Mouse (Mus musculus) heart, postnatal 4 days (tissue): ENCODE data around the gene Tef. TPM values are rescaled to one million over a fixed set of nuclear protein-coding genes. Genes with fewer than 3 reads are reported as not detected.

ENCODE experiments used
- DNase-seq: peaks from one replicate; pipeline ENCODE4 v3.0.0; 2021
- total RNA-seq, 2 experiments: library from RNA; stranded (reverse); gene quantifications; 2 replicates each; pipeline ENCODE4 v1.2.3; 2021

The Tef gene
- total RNA-seq, 2 experiments from 2014 or later: 38.5 to 40.5 TPM

- DNase-seq: no peak
Measured at GRCm38 (mm10) chr15:81800391-81800790, 1.8 kb upstream of the Tef start.

DNA sequence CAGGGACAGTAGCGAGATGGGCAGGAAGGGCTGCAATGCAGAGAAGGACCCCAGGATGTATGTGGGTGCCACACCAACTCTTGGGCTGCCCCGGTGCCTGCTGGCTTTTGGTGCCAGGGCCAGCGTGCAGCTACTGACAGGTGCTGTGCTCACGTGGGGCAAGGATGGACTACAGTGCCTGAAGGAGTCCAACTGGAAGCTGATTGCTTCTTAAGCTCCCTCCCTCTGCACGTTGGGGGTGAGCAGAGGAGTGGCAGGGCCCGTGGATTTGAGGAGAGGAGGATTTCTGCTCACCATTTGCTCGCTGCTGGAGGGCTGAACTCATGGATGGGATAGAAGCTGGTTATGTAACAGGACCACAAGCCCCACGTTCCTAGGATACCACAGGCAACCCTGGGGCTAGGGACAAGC is 725 bp downstream of the Tef start:
- DNase-seq: no peak

- DNase-seq: no peak
Measured at GRCm38 (mm10) chr15:81803425-81803951, 1.3 kb downstream of the Tef start.

- DNase-seq: no peak
Measured at GRCm38 (mm10) chr15:81804172-81804571, 2.0 kb downstream of the Tef start.

GRCm38 (mm10) chr15:81804883-81805282 is 2.7 kb downstream of the Tef start:
- no peak for DNase-seq

- peak; percentile 72 for DNase-seq
Measured at GRCm38 (mm10) chr15:81805624-81806023, 3.4 kb downstream of the Tef start.

- DNase-seq: no peak
Measured at GRCm38 (mm10) chr15:81806621-81807404, 4.6 kb downstream of the Tef start.

DNA sequence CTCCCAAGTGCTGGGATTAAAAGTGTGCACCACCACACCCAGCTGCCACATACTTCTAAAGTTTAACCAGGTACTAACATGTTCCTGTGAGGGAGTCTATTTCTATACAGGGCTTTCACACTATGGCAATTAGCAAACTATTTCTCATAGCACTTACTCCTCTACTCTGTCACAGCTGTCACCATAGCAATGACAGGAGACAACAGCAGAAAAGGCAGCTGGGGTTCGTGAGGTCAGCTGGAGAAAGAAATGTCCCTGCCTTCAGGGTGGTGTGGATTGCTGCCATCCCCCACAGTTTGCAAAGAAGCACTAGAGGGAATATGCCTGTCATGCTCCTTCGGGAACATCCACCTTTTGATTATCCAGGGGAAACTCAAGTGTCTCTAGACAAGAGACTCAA is 6.6 kb downstream of the Tef start:
- no peak for DNase-seq

DNA sequence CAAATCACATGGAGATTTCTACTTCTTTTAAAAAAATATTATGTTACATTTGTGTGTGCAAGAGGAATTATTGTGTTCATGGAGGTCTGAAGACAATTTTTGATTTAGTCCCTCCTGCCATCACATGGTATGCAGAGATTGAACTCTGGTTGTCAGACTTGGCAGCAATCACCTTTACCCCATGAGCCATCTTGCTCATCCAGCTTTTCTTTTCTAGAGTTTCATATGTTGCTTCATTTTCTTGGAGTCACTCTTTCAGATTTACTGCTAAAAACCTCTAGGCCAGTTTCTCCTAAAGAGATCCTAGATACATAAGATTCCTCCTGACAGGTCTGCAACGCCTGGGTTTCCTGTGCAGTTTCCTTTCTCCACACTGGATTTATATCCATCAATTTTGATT is 7.3 kb downstream of the Tef start:
- no peak for DNase-seq

GRCm38 (mm10) chr15:81810150-81810549 is 7.9 kb downstream of the Tef start:
- DNase-seq: peak; percentile 94

DNA sequence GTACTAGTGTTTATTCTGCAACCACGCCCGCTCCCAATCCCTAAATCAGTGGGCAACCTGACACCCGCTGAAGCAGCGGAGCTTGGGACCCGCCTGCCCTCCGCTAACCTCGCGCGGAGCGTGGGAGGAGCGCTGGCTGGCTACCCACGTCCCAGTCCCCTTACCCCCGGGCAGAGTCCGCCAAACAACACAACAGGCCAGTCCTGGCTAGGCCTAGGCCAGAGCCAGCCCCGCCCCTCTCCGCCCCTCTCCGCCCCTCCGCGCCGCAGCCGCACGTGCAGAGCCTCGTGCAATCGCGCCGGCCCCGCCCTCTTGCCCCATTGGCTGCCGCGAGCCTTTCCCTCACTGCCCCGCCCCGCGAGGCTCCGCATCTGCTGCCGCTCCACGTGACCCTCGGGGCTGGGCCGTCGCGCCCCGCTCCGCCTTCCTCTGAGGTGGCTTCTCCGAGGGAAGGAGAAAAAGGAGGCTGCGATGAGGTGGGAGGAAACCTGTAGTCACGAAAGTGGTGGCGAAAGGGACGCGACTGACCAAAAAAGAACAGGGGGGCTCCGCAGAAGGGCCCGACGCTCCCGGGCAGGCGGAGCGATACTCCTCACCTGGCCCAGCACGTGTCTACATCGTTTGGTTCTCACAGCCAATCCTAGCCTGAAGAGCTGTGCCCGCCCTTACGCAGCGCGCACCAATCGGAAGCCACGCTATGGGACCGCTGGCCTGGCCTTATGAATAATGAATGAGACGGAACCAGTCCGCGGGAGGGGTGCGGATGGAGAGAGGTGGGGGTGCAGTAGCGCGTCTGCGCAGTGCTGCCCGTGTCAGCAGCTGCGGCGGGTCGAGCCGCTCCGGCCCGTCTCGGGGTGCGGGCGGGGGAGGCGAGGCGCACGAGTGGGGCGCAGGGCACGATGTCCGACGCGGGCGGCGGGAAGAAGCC is 8.7 kb downstream of the Tef start:
- peak; percentile 99 for DNase-seq

- DNase-seq: no peak
Measured at GRCm38 (mm10) chr15:81811599-81811996, 9.4 kb downstream of the Tef start.

- no peak for DNase-seq
Measured at GRCm38 (mm10) chr15:81812287-81812686, 10.1 kb downstream of the Tef start.

DNA sequence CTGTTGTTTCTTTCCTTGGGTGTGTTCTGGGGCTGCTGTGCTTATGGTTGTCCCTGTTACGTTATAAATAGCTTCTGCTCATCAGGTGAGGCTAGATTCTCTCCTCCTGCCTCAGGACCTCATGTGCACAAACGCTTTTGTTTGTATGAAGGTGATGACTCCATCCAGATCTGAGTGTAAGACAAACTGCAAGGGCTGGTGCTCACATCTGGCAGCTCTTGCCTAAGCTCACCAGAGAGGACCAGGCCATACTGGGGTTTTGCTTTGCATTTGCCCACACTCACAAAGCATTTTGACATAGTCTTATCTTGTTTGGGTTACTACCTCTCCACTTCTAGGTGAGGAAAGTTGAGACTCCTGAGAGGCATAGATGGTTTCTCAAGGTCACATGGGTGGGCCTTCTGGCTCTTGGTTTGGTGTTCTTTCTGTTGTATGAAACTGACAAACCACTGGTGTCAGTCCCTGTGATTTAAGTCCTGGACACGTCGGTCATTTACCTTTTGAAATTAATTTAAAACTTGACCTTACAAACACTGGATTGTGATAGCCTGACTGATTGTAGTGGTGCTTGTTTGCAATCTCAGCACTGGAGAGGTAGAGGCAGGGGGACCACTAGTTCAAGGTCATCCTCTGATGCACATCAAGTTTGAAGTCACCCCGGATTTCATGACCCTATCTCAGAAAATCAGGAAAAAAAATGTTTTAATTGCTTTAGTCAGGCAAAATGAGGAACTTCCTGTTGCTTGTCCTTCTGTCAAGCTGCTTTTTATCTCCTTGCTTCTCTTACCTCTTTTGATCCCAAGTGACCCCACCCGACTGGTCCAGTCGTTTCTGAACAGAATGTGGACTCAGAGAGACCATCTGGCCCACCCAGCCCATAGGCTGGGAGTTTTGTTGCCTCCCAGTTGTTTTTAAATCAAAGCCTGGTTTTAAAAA is 10.7 kb downstream of the Tef start:
- no peak for DNase-seq

DNA sequence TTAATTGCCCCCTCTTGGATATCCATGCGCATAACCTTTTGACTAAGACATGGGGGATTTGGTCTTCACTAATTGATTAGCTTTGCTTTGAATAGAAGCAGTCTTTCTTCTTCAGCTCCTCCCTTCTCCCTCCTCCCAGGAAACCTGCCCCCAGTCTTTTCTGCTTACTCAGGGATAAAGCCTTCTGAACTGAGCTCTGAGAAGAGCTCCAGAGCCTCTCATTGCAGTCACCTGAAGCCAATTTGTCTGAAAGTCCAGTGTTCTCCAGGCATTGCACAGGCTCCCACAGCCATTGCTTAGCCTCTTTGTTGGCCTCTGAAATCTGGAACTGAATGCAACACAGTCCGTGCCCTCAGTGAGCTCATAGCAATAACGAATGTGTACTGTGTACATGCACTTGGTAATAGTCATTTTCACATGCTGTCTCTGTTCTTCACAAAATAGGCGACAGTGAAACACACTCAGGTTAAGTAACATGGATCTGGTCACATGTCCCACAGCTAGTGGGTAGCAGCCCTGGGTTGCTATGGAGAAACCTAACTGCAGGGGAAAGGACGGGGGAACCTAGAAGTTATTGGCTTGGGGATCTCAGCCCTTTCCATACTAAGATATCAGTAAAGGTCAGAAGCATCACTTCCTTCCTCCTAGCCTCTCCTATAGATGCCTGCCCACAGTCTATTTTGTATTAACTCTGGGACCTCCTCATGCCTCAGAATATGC is 11.9 kb downstream of the Tef start:
- no peak for DNase-seq

DNA sequence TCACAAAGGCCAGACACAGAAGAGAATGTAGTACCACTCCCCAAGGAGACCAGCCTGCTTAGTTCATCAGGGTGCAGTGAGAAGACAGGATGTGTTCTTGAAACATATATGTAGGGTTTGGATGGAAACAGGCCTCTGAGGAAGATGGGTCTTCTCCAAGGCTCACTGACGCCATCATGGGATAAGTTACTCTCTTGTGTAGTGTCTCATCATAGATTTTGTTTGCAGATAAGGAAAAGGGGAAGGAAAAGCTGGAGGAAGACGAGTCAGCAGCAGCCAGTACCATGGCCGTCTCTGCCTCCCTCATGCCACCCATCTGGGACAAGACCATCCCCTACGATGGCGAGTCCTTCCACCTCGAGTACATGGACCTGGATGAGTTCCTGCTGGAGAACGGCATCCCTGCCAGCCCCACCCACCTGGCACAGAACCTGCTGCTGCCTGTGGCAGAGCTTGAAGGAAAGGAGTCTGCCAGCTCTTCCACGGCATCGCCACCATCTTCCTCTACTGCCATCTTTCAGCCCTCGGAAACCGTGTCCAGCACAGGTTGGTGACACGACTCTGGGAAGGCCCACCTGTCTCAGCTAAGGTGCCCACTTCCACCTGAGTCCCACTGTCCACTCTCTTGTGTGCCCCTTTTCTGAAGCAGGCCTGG is 12.6 kb downstream of the Tef start:
- no peak for DNase-seq

DNA sequence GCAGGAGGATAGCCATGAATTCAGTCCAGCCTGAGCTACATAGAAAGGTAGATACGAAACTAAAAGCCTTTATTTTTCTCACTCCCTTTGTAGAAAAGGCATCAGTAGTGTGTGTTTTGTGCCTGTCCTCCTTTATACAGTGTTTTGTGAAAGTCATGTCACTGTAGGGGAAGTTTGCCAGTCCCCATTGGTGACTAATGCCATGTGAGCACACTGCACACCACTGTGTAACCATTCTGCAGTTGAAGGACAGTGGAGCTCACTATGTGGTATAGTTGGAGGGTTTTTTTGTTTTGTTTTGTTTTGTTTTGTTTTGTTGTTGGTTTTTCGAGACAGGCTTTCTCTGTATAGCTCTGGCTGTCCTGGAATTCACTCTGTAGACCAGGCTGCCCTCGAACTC is 16.2 kb downstream of the Tef start:
- DNase-seq: no peak

GRCm38 (mm10) chr15:81822631-81823030 is 20.4 kb downstream of the Tef start:
- no peak for DNase-seq

DNA sequence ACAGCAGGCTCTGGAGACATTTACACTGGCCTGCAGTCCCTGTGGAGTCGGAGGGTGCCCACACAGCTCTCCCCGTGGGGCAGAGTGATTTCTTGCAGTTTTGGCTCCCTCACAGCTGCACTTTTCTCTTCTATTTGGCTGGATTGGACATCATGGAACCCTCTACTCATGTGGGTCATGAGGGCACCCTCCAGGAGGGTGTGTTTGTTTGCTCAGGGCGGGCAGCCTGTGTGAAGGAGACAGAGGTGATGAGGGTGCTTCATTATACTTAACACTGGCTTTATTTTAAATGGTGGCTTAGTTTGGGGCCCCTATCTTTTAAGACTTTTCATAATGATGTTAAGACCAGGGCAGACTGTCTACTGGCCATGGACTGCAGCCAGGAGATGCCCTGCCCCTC is 22.6 kb downstream of the Tef start:
- no peak for DNase-seq

- no peak for DNase-seq
Measured at GRCm38 (mm10) chr15:81828426-81829207, 26.4 kb downstream of the Tef start.
